Mouse (Mus musculus): ENCODE results near the gene Gm20388. TPM values are rescaled to one million over a fixed set of nuclear protein-coding genes. Genes with fewer than 3 reads are reported as not detected.

Gm20388 gene
- polyA plus RNA-seq, 1 experiment, result 49.7 TPM

DNA sequence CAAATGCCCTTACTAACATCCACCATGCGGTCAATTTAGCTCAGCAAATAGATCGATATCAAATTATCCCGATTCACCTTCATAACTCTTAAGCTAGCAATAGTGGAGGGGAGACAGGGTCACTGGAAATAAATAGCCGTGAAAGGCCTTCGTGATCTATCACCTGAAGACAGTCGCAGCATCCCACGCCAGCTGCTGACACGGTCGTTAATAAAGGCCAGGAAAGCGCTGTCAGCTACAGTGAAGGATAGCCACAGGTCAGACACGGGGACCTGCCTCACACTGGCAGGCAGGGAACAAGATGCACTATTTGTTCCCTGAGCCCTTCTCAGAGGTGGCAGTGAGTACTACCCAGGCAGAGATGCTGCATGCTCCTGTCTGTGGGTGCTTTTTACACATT lies 2909.1 kb downstream of the Gm20388 start:
- Histone ChIP-seq H3K36me3 (ENCODE audit: control insufficient read depth, insufficient read depth, low read length) (no peaks in the 10 kb centered on the region), H3K27ac (ENCODE audit: insufficient read depth, low read depth, low read length) (no peak overlapping the region), H3K4me1 (ENCODE audit: control insufficient read depth, insufficient read depth, low read length) (peaks cover 5% of the 10 kb centered on the region; the same call in 1 of the 2 replicates), H3K27me3 (replicated peaks; ENCODE audit: control insufficient read depth, insufficient read depth, low read length) (no peaks in the 10 kb centered on the region), H3K4me3 (ENCODE audit: insufficient read depth, low read depth, low read length) (no peak overlapping the region)
- 30% methylated on average over 11 of the region's 11 CpGs for WGBS
- DNase-seq, result peak; percentile 28
- TF ChIP-seq POLR2A (IDR thresholded peaks at IDR 0.05; ENCODE audit: low read depth, low read length), result no peak
- TF ChIP-seq CTCF (conservative IDR thresholded peaks at IDR 0.05; ENCODE audit: insufficient read depth, insufficient read length, low read depth, low read length), result no peak

DNA sequence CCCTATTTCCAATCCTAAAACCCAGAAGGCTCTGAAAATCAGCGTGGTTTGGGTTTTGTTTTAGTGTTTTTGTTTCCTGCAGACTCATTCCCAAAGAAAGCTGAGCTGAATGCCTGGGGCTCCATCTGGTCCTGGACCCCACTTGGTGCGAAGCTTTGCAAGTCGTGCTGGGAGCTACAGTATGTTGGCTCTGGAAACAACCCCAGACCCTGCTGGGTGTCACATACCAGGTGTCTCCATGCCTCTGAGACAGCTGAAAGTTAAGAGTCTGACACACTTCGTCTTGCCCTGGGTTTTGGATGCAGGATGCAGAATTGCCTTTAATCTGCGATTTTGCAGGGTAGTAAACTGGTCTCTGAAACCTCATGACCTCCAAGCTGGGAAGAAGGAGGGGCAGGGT lies 2913.9 kb downstream of the Gm20388 start:
- DNase-seq, result no peak
- no peak for TF ChIP-seq CTCF (conservative IDR thresholded peaks at IDR 0.05; ENCODE audit: insufficient read depth, insufficient read length, low read depth, low read length)
- TF ChIP-seq POLR2A (IDR thresholded peaks at IDR 0.05; ENCODE audit: low read depth, low read length), result no peak
- peaks cover 12% of the 10 kb centered on the region for H3K4me1 ChIP-seq (ENCODE audit: control insufficient read depth, insufficient read depth, low read length)
- no peak overlapping the region for H3K4me3 ChIP-seq (ENCODE audit: insufficient read depth, low read depth, low read length)
- H3K36me3 ChIP-seq (ENCODE audit: control insufficient read depth, insufficient read depth, low read length), result no peaks in the 10 kb centered on the region
- H3K27me3 ChIP-seq (replicated peaks; ENCODE audit: control insufficient read depth, insufficient read depth, low read length), result no peaks in the 10 kb centered on the region
- WGBS, result 50% methylated on average over 5 of the region's 5 CpGs
- peak overlapping the region; percentile 71 for H3K27ac ChIP-seq (ENCODE audit: insufficient read depth, low read depth, low read length)

DNA sequence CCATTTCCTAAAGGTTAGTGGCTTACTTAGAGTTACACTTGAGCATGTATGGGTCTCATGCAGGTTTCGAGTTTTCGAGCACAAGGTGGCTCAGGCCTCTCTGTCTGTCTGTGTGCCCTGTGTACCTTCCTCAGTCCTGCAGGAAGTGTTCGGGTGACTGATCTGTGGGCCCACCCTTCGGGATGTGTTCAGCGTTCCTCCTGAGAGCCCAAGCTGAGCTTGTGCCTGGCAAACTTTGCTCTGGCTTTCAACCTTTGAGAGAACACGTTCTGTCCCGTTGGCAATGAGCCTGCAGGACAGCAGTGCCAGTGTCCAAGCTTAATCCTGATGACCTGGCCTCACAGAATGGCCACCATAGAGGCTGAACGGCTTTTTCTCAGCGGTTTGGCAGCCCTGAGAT lies 2914.3 kb downstream of the Gm20388 start:
- Histone ChIP-seq H3K4me1 (ENCODE audit: control insufficient read depth, insufficient read depth, low read length) (peaks cover 12% of the 10 kb centered on the region), H3K27ac (ENCODE audit: insufficient read depth, low read depth, low read length) (peak overlapping the region; percentile 71), H3K27me3 (replicated peaks; ENCODE audit: control insufficient read depth, insufficient read depth, low read length) (no peaks in the 10 kb centered on the region), H3K36me3 (ENCODE audit: control insufficient read depth, insufficient read depth, low read length) (no peaks in the 10 kb centered on the region), H3K4me3 (ENCODE audit: insufficient read depth, low read depth, low read length) (no peak overlapping the region)
- TF ChIP-seq POLR2A (IDR thresholded peaks at IDR 0.05; ENCODE audit: low read depth, low read length), result peak; percentile 36
- TF ChIP-seq CTCF (conservative IDR thresholded peaks at IDR 0.05; ENCODE audit: insufficient read depth, insufficient read length, low read depth, low read length), result no peak
- WGBS, result 39% methylated on average over 9 of the region's 9 CpGs
- DNase-seq, result peak; percentile 90

DNA sequence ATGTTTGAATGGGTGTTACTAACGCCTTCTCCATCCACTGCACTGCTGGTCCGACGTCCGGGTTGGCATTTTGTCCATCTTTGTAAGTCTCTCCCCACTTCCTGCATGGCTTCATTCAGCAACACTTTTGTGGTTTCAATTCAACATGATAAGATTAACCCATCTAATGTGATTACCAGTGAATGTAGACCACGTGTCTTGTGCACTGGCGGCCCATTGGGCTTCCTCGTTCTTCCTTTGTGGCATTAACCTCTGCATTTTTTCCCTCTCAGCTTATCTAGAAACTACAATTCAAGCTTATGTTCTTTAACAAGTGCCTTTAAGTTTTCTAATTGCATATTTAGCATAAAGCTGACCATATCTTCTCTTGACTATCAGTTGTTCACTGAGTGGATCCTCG lies 2914.8 kb downstream of the Gm20388 start:
- Histone ChIP-seq H3K4me3 (ENCODE audit: insufficient read depth, low read depth, low read length) (no peak overlapping the region), H3K27ac (ENCODE audit: insufficient read depth, low read depth, low read length) (no peak overlapping the region; the same call in 1 of the 2 replicates), H3K4me1 (ENCODE audit: control insufficient read depth, insufficient read depth, low read length) (peaks cover 12% of the 10 kb centered on the region), H3K36me3 (ENCODE audit: control insufficient read depth, insufficient read depth, low read length) (no peaks in the 10 kb centered on the region), H3K27me3 (replicated peaks; ENCODE audit: control insufficient read depth, insufficient read depth, low read length) (no peaks in the 10 kb centered on the region)
- TF ChIP-seq CTCF (conservative IDR thresholded peaks at IDR 0.05; ENCODE audit: insufficient read depth, insufficient read length, low read depth, low read length), result no peak
- TF ChIP-seq POLR2A (IDR thresholded peaks at IDR 0.05; ENCODE audit: low read depth, low read length), result no peak
- DNase-seq, result no peak
- 68% methylated on average over 8 of the region's 8 CpGs for WGBS

DNA sequence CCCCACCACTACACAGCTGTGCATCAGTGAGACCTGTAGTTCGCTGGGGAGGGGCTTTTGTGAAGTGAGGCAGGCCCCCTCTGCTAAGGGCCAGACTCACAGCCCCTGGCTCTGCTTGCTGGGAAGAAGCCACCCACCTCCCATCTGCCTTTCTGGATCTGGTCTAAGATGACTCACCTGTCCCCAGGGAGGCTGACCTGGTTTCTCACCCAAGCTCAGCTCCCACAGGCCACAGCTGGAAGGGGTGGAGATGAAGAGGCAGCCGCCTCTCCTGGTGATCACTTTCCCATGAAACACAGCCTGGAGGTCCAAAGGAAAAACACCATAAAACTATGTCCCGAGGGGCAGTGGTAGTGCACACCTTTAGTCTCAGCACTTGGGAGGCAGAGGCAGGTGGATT lies 2918.8 kb downstream of the Gm20388 start:
- WGBS, result 70% methylated on average over 3 of the region's 3 CpGs

DNA sequence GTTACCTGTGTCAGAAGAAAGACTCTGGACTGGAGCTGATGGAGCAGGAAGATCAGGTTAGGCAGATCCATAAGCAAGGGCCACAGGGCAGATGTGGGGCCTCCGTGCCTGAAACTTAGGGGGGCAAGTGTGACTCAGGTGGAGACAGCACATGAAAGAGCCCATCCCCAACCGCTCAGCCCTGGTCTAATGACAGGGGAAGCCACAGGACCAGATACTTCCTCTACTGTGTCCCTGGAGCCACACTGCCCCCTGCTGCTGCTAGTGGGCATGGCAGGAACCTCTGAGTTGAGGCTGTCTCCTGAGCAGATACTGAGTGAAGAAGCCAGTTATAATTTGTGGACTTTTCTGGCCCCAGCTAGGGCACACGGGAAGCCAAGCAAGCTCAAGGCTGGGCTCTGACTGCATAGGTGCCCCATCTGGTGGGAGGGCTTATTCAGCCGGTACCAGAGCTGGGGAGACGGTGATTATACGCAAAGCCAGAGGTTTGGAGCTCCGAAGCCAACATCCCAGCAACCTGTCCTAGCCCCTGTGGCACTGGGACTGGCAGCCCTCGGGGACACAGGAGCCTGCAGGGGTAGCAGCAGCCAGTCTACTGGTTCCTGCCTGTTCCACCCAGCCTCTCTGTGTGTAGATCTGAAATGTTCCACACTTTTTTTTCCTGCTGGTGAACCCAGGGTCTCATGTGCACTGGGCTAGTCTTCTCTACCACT lies 2919.9 kb downstream of the Gm20388 start:
- TF ChIP-seq CTCF (conservative IDR thresholded peaks at IDR 0.05; ENCODE audit: insufficient read depth, insufficient read length, low read depth, low read length) (peak; percentile 99; the same call in 1 of the 2 replicates), POLR2A (IDR thresholded peaks at IDR 0.05; ENCODE audit: low read depth, low read length) (no peak)
- no peak overlapping the region for H3K4me3 ChIP-seq (ENCODE audit: insufficient read depth, low read depth, low read length)
- peak; percentile 91 for DNase-seq
- H3K4me1 ChIP-seq (ENCODE audit: control insufficient read depth, insufficient read depth, low read length), result peaks cover 2% of the 10 kb centered on the region
- no peaks in the 10 kb centered on the region for H3K36me3 ChIP-seq (ENCODE audit: control insufficient read depth, insufficient read depth, low read length)
- 38% methylated on average over 8 of the region's 8 CpGs for WGBS
- H3K27me3 ChIP-seq (replicated peaks; ENCODE audit: control insufficient read depth, insufficient read depth, low read length), result no peaks in the 10 kb centered on the region
- H3K27ac ChIP-seq (ENCODE audit: insufficient read depth, low read depth, low read length), result no peak overlapping the region

More for the DNA sequence above, 2918.8 kb downstream of the Gm20388 start:
- DNase-seq, result no peak
- Histone ChIP-seq H3K27me3 (replicated peaks; ENCODE audit: control insufficient read depth, insufficient read depth, low read length) (no peaks in the 10 kb centered on the region), H3K4me1 (ENCODE audit: control insufficient read depth, insufficient read depth, low read length) (peaks cover 9% of the 10 kb centered on the region), H3K27ac (ENCODE audit: insufficient read depth, low read depth, low read length) (no peak overlapping the region), H3K36me3 (ENCODE audit: control insufficient read depth, insufficient read depth, low read length) (no peaks in the 10 kb centered on the region), H3K4me3 (ENCODE audit: insufficient read depth, low read depth, low read length) (no peak overlapping the region)
- TF ChIP-seq POLR2A (IDR thresholded peaks at IDR 0.05; ENCODE audit: low read depth, low read length) (no peak), CTCF (conservative IDR thresholded peaks at IDR 0.05; ENCODE audit: insufficient read depth, insufficient read length, low read depth, low read length) (no peak)

DNA sequence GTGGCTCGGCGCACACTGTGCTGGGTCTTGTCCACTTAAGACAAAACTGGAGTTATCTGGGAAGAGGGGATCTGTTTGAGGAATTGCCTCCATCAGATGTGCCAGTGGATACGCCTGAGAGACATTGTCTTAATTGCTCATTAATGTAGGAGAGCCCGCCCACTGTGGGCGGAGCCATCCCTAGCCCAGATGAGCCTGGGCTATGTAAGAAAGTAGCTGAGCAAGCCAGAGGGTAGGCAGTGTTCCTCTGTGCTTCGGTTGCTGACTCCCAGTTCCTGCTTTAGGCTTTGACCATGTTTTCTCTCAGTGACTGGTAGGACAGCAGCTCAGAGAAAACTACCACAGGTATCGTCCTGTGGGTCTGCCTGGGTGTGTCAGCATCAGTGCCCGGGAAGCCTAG lies 2923.8 kb downstream of the Gm20388 start:
- 79% methylated on average over 8 of the region's 8 CpGs for WGBS
- DNase-seq, result peak; percentile 52
- Histone ChIP-seq H3K36me3 (ENCODE audit: control insufficient read depth, insufficient read depth, low read length) (no peaks in the 10 kb centered on the region), H3K4me3 (ENCODE audit: insufficient read depth, low read depth, low read length) (no peak overlapping the region), H3K27ac (ENCODE audit: insufficient read depth, low read depth, low read length) (no peak overlapping the region), H3K4me1 (ENCODE audit: control insufficient read depth, insufficient read depth, low read length) (no peaks in the 10 kb centered on the region), H3K27me3 (replicated peaks; ENCODE audit: control insufficient read depth, insufficient read depth, low read length) (no peaks in the 10 kb centered on the region)
- TF ChIP-seq POLR2A (IDR thresholded peaks at IDR 0.05; ENCODE audit: low read depth, low read length) (no peak), CTCF (conservative IDR thresholded peaks at IDR 0.05; ENCODE audit: insufficient read depth, insufficient read length, low read depth, low read length) (no peak)

All from kidney, adult 2 months (tissue).